Mouse (Mus musculus) ovary, adult 10 weeks (tissue): ENCODE data around the gene Xlr3c. TPM values are rescaled to one million over a fixed set of nuclear protein-coding genes. Genes with fewer than 3 reads are reported as not detected.

Experiments used
- polyA plus RNA-seq: library from polyadenylated mRNA; stranded (reverse); fragments of 350-450 nt; fragmentation: Illumina TruSeq; extraction: RNeasy Lipid Tissue Mini Kit (QIAGEN cat#74804); gene quantifications from one replicate; pipeline ENCODE4 v1.2.3, GENCODE M21; 2014

The Xlr3c gene
- polyA plus RNA-seq: 2.1 TPM

GRCm38 (mm10) chrX:73265270-73265669 lies at the start of gene Xlr3c:
Xlr3c (minus strand) TSS chrX:73265390.

GRCm38 (mm10) chrX:73292876-73293275 lies 27.7 kb upstream of the Xlr3c start, which contains the start of the genes Xlr5a and Xlr5c:
Xlr5a (minus strand) TSS chrX:73292976.
Xlr5c (minus strand) TSS chrX:73292976.

GRCm38 (mm10) chrX:73242821-73243325 lies 22.3 kb downstream of the Xlr3c start, which contains the start of gene Xlr4c:
Xlr4c (minus strand) TSS chrX:73243130.

GRCm38 (mm10) chrX:73227914-73228605 lies 37.1 kb downstream of the Xlr3c start, which contains the start of gene F8a:
F8a (plus strand) TSS chrX:73228291.

GRCm38 (mm10) chrX:73213819-73214564 lies 51.2 kb downstream of the Xlr3c start, which contains the start of gene Xlr4b:
Xlr4b (plus strand) TSS chrX:73214333.

Other genes starting within 250 kb of the Xlr3c start
- gene Pnma5, start 228.3 kb downstream of the Xlr3c start, polyA plus RNA-seq: 0.54 TPM
- not detected for gene Pnma3, start 200.6 kb downstream of the Xlr3c start, polyA plus RNA-seq
- 6.4 TPM for gene Xlr4a, start 182.9 kb downstream of the Xlr3c start, polyA plus RNA-seq
- gene Xlr3a, start 168.3 kb downstream of the Xlr3c start, polyA plus RNA-seq: 26.1 TPM
- gene Gm14685, start 148.3 kb downstream of the Xlr3c start, polyA plus RNA-seq: not detected
- gene Xlr5b, start 116.6 kb downstream of the Xlr3c start, polyA plus RNA-seq: 4.0 TPM
- gene DXBay18, start 115.9 kb downstream of the Xlr3c start, polyA plus RNA-seq: not detected
- not detected for gene Spin2d, start 88.4 kb downstream of the Xlr3c start, polyA plus RNA-seq
- 5.8 TPM for gene Xlr3b, start 73.2 kb downstream of the Xlr3c start, polyA plus RNA-seq
- 6.4 TPM for gene Xlr4b, start 51.1 kb downstream of the Xlr3c start, polyA plus RNA-seq
- gene F8a, start 37.1 kb downstream of the Xlr3c start, polyA plus RNA-seq: 7.2 TPM
- gene Xlr4c, start 22.3 kb downstream of the Xlr3c start, polyA plus RNA-seq: 9.4 TPM
- 0.88 TPM for gene Xlr5a, start 27.6 kb upstream of the Xlr3c start, polyA plus RNA-seq
- 0.83 TPM for gene Xlr5c, start 27.6 kb upstream of the Xlr3c start, polyA plus RNA-seq
- not detected for gene Gm45015, start 71.5 kb upstream of the Xlr3c start, polyA plus RNA-seq
- 68.9 TPM for gene Zfp275, start 77.2 kb upstream of the Xlr3c start, polyA plus RNA-seq
- gene Gm18336, start 133.3 kb upstream of the Xlr3c start, polyA plus RNA-seq: not detected
- gene Zfp92, start 145.7 kb upstream of the Xlr3c start, polyA plus RNA-seq: 0.37 TPM
- not detected for gene Trex2, start 170.0 kb upstream of the Xlr3c start, polyA plus RNA-seq
- gene Haus7, start 193.7 kb upstream of the Xlr3c start, polyA plus RNA-seq: 12.6 TPM
- gene Bgn, start 218.2 kb upstream of the Xlr3c start, polyA plus RNA-seq: 258 TPM
- gene Atp2b3, start 237.7 kb upstream of the Xlr3c start, polyA plus RNA-seq: 1.3 TPM